Mouse (Mus musculus) T-helper 2 cell (primary cell): ENCODE measurements at regions not wholly inside any gene's neighbourhood (a gene's known extent, or its start where the extent isn't known, plus 50 kb on each side); places are given as distances from the start of the nearest gene placed in this dataset.

Experiments
- in situ Hi-C: fragments of 300-600 bp; cut with MboI, MseI; formaldehyde crosslinking; loops from one replicate; pipeline ENCODE4 v1.15.1; 2025; ENCODE audit warnings: high pct_unique_total_duplicates

- in situ Hi-C loops: loop anchor here (5.0 kb wide), 1 partner anchor 335 kb away; no protein-coding TSS in a partner anchor
These were observed 251.5 kb upstream of the Dio3 start for GRCm38 (mm10) chr12:110027345-110027744.

GRCm38 (mm10) chr12:110027976-110028375 lies 250.9 kb upstream of the Dio3 start:
- in situ Hi-C loops: loop anchor here (5.0 kb wide), 1 partner anchor 334 kb away; no protein-coding TSS in a partner anchor

- in situ Hi-C loops: loop anchor here (5.0 kb wide), 1 partner anchor 334 kb away; no protein-coding TSS in a partner anchor
These were observed 250.2 kb upstream of the Dio3 start for GRCm38 (mm10) chr12:110028646-110029045.

- in situ Hi-C loops: loop anchor here (10.0 kb wide), 1 partner anchor 1307 kb away; no protein-coding TSS in a partner anchor
These were observed 247.5 kb upstream of the Dio3 start for GRCm38 (mm10) chr12:110031326-110031725.

GRCm38 (mm10) chr12:110035171-110035570 lies 243.7 kb upstream of the Dio3 start:
- in situ Hi-C loops: loop anchor here (10.0 kb wide), 1 partner anchor 1310 kb away; no protein-coding TSS in a partner anchor

- in situ Hi-C loops: no loop called here
These were observed 238.2 kb upstream of the Dio3 start for GRCm38 (mm10) chr12:110040682-110041081.

GRCm38 (mm10) chr12:110041782-110042181 lies 237.1 kb upstream of the Dio3 start:
- in situ Hi-C loops: no loop called here

- in situ Hi-C loops: no loop called here
These were observed 234.6 kb upstream of the Dio3 start for GRCm38 (mm10) chr12:110044266-110044665.

- in situ Hi-C loops: no loop called here
These were observed 234.1 kb upstream of the Dio3 start for GRCm38 (mm10) chr12:110044721-110045120.

GRCm38 (mm10) chr12:110045770-110046330 lies 233.0 kb upstream of the Dio3 start:
- in situ Hi-C loops: no loop called here

- in situ Hi-C loops: no loop called here
These were observed 232.3 kb upstream of the Dio3 start for GRCm38 (mm10) chr12:110046613-110047012.

- in situ Hi-C loops: no loop called here
These were observed 231.2 kb upstream of the Dio3 start for GRCm38 (mm10) chr12:110047466-110048250.

GRCm38 (mm10) chr12:110049154-110049736 lies 229.6 kb upstream of the Dio3 start:
- in situ Hi-C loops: no loop called here

GRCm38 (mm10) chr12:110059321-110059720 lies 219.5 kb upstream of the Dio3 start:
- in situ Hi-C loops: no loop called here

GRCm38 (mm10) chr12:110061961-110062360 lies 216.9 kb upstream of the Dio3 start:
- in situ Hi-C loops: no loop called here

- in situ Hi-C loops: no loop called here
These were observed 215.9 kb upstream of the Dio3 start for GRCm38 (mm10) chr12:110063013-110063412.

GRCm38 (mm10) chr12:110066361-110066885 lies 212.4 kb upstream of the Dio3 start:
- in situ Hi-C loops: no loop called here

- in situ Hi-C loops: no loop called here
These were observed 208.4 kb upstream of the Dio3 start for GRCm38 (mm10) chr12:110070506-110070905.

- in situ Hi-C loops: no loop called here
These were observed 207.0 kb upstream of the Dio3 start for GRCm38 (mm10) chr12:110071823-110072222.

GRCm38 (mm10) chr12:110074921-110075320 lies 203.9 kb upstream of the Dio3 start:
- in situ Hi-C loops: no loop called here

GRCm38 (mm10) chr12:110077211-110077884 lies 201.5 kb upstream of the Dio3 start:
- in situ Hi-C loops: no loop called here

- in situ Hi-C loops: no loop called here
These were observed 200.8 kb upstream of the Dio3 start for GRCm38 (mm10) chr12:110078081-110078505.
